Mouse (Mus musculus): Measurements from ENCODE around the gene Rtbdn.

Gene Rtbdn

DNA sequence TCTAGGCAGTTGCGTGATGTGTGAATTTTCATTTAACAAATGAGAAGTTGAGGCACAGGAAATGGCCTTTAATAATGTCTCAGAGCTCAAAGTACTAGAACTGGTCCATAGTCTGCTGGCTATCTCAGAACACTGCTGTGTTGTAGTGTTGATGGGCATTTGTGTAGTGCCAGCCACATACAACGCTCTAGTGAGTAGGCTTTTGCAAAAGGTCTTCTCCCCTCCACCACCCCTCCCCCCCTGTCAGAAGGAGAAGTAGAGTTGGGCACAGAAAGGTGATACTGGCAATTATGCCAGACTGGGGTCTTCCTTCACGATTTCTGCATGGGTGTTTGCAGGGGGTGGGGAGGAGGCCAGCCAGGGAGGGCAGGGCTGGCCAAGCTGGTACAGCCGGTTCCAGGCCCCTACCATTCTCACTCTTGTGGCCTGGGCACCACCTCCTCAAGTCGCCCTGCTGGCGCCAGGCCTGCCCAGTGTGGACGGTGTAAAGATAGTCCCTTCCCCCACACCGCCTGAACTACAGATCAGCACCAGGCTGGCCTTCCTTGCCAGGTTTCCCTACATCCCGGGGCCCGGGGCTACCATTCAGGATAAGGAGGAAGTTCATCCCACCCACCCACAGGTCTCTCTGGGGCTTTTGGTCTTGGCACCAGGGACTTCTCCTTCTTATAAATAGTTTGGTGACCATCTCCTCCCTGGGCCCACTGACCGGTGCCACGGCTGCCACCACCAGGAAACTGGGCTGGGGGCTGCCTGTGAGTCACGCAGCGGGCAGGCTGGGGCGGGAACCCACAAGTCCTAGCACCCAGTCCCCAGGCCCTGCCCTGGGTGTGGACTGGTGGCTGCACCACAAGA, 35.1 kb downstream of the Rtbdn start:
- no peak for DNase-seq

DNA sequence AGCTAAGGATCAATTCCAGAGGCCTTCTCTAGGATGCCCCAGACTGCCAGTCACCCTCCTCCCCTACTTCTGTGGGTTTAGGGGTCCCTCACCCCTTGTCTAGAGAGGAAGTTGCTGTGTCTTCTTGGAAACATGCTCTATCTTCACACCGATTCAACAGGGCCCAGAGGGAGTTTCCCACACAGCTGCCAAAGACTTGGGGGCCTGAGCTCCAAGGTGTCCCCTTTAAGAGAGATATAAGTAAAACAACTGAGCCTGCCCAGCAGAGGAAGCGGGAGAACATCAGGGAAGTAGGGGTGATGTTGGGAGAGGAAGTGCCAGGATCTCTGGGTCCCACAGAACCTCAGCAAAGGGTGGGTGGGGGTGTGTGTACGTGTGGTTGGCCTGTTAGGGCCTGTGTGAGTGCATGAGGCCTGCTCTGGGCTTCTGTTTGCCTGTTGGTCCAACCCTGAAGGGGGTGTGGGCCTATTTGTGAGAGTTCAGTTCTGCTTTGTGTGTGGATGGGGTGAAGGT, 35.8 kb downstream of the Rtbdn start:
- DNase-seq = no peak

DNA sequence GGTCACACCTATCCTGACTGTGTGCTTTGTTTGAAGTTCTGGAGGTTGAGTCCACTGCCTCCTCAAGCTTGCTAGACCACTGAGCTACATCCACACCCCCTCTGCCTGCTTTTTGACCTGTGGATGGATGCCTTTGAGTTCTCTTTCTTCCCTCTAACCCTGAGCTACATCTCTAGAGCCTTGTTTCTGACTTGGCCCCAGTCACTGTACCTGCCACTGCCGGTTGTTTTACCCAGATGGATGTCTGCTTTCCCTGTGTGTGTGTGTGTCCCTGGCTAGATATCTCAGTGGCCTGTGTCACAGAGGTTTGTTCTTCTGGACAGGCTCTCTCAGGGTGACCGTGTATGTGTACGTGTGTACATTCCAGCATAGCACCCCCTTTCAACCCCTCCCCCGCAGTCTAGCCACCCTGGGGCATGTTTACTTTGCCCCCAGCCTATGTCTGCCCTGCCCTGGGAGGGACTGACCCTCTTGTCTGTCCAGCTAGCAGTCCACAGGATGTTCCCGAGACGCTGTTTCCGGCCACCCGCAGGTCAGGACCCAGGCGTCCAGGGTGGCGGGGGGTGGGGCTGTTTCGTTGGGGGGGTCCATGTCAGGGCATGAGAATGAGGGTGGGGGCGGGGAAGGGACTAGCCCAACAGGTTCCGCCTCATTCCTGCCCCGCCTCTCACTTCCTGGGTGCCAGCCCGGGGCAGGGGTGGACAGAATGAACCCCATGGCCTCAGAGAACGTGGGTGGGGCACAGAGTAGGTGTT, 37.7 kb downstream of the Rtbdn start:
- peak; percentile 34 for DNase-seq

DNA sequence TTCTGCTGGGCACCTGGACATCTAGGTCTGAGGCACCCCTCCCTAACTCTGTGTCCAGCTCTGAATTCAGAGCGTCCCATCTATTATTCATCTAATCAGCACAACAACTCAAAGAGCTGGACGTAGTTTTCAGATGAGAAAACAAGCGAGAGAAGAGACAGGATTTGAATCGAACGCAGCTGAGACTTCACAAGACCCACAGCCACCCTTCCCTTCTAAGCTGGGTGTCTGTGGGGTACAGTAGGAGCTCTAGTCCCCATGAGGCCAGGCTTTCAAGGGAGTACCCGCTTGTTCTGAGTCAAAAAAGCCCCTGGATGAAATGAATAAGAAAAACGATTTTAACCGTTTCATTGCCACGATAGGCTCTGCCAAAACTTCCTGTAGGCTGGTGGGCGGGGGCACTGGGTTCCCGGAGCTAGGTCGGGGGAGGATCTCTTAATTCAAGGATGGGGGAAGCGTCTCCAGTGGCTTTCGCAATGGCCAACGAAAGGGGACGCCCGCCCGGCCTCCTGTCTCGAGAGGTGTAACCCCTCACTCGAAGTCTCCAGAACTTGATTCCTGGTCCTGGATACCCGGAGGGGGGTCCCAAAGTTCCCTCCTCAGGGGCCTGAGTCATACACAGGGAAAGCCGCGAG, 38.4 kb downstream of the Rtbdn start:
- peak; percentile 54 for DNase-seq

GRCm38 (mm10) chr8:84985684-84986378, 39.0 kb downstream of the Rtbdn start:
- DNase-seq = peak; percentile 94

DNA sequence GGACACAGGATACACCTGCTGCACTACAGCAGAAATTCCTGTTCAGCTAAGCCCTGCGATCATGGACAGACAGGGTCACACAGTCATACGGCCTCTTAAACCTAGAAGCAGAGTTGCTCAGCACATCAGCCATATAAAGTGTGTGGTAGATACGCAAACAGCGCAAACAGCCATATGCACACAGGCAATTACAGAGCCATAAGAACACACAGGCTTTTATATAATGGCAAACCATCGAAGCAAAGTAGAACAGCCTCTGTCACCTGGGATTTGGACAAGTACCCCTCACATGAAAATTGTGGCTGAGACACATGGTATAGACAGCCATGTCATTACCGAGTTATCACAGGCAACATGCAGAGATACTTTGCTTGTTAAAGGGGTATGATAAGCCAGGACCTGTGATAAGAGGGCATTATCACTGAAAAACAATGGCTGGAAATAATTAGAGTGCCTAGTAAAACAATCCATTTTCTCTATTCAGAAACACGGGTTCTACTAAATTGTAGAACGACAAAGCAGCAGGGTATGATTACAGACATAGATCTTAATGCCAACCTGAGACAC, 39.7 kb downstream of the Rtbdn start:
- no peak for DNase-seq

- no peak for DNase-seq
These were observed 40.6 kb downstream of the Rtbdn start for GRCm38 (mm10) chr8:84987388-84987787.

GRCm38 (mm10) chr8:84987903-84988302, 41.1 kb downstream of the Rtbdn start:
- no peak for DNase-seq

GRCm38 (mm10) chr8:84989311-84989731, 42.5 kb downstream of the Rtbdn start:
- DNase-seq = peak; percentile 40

DNA sequence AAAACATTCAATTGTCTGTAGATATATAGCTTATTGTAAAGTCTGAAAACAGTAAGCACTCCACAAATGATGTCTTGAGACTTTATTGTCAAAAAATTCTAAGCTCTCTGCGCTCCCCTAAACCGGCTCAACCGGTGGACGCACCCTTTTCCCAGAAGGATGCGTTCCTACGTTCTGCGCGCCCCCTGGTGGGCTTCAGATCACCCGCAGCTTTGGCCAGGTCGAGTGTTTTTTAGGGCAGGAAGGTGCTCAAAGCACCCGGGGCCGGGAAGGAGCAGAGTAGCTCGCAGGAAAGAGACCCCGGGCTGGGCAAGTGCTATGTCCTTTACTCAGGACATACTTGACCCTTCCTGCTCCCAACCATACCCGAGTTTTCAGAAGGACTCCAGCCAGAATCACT, 43.0 kb downstream of the Rtbdn start:
- peak; percentile 94 for DNase-seq

GRCm38 (mm10) chr8:84990349-84990748, 43.6 kb downstream of the Rtbdn start, which contains the start of gene Hook2:
Gene Hook2, plus strand, starts transcription at chr8:84990603.
- DNase-seq = peak; percentile 96

- DNase-seq = no peak
These were observed 44.0 kb downstream of the Rtbdn start for GRCm38 (mm10) chr8:84990836-84991235.

- DNase-seq = no peak
These were observed 47.6 kb downstream of the Rtbdn start for GRCm38 (mm10) chr8:84994375-84994774.

DNA sequence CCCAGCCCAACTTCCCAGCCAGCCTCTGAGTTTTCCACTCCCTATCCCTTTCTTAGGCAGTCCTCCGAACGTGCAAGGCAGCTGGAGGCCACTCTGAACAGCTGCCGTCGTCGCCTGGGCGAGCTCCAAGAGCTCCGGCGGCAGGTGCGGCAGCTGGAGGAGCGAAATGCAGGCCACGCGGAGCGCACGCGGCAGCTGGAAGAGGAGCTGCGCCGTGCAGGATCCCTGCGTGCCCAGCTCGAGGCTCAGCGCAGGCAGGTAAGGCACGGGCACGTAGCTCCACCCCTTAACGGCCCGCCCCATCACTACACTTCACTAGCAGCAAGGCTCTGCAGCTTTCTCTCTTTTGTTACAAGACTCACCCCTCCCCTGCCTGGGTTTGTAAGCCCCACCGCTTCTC, 48.9 kb downstream of the Rtbdn start:
- peak; percentile 22 for DNase-seq

DNA sequence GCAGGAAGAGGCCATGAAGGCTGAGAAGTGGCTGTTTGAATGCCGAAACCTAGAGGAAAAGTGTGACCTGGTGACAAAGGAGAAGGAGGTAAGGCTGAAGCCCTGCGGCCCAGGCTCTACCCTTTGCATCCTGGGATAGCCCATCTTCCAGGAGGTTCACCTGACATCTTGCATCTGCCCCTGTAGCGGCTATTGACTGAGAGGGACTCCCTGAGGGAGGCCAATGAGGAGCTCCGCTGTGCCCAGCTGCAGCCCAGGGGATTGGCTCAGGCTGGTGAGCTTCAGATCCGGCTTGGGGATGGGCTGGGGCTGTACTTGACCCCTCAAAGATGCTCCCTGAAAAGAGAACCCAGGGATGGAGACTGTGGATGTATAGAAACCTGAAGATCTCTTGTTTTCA, 50.2 kb downstream of the Rtbdn start:
- no peak for DNase-seq

- peak; percentile 96 for DNase-seq
These were observed 51.0 kb downstream of the Rtbdn start for GRCm38 (mm10) chr8:84997649-84998295.

All from thymus, postnatal 14 days (tissue).